Mouse (Mus musculus) embryonic fibroblast, embryonic 13.5 days (primary cell): Measurements from ENCODE around the gene Zfp213.

ENCODE experiments used
- CTCF ChIP-seq: IDR thresholded peaks from 2 replicates; pipeline ENCODE4 v1.5.1; 2011; ENCODE audit warnings: mild to moderate bottlenecking, control low read depth, low read length, moderate library complexity, borderline replicate concordance; ENCODE audit not compliant: insufficient read depth
- POLR2A ChIP-seq: IDR thresholded peaks from 2 replicates; pipeline ENCODE4 v1.6.1; 2011; ENCODE audit warnings: low read depth, mild to moderate bottlenecking, control low read depth, low read length, moderate library complexity

- no peak for TF ChIP-seq CTCF
- no peak for TF ChIP-seq POLR2A
Observed at GRCm38 (mm10) chr17:23537554-23538255, 26.3 kb downstream of the Zfp213 start.
